Mouse (Mus musculus): Measurements from ENCODE around the gene Cubn.

The Cubn gene

GRCm38 (mm10) chr2:13491734-13492133 lies at the start of gene Cubn:
Gene Cubn, minus strand, starts transcription at chr2:13491813.
- no peak for DNase-seq (ENCODE audit: low spot score in 2 of 2)

DNA sequence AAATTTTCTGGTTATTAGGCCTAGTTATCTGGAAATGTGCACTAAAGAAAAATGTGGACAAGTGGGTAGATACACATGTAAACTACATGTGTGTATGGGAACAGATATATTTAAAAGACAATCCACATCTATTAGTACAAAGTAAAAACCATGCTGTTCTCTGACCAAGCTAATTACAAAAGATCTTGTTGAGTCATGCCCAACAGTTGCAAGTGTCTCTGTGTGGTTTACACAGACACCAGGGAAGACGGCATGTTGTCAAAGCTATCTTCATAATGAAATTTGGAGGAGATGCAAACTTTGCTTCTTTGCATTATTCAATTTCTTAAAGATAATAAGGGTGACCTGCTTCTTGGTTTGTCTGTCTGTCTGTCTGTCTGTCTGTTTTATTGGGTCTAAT lies 48.2 kb upstream of the Cubn start:
- no peak for DNase-seq (ENCODE audit: low spot score in 2 of 2)

DNA sequence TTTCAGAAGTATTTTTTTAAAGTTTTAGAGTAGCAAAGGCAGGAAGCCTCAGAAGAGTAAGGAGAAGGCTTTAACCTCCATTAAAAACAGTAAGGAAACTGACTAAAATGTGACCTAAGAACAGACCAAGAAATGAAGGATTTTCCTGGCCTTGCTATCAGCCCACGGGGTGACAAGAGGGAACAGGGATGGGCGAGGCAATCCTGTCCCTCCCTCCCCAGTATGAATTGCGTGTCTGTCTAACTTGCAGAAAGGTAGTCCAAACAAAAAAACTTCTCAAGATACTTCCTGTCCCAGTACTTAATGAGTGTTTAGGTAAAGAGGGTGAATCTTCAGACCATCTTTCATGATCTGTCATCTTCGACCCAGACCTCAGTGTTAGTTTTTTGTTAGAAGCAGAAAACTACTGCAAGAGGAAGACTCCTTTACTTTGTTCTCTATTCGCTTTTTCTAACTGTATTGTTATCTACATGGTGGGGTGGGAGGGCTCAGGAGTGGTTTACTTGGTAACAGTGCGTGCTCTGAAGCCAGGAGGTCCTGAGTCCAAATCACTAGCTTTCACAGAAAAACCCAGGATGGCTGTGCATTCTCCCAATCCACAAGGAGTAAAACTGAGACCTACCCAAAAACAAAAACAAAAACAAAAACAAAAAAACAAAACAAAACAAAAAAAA lies 47.2 kb upstream of the Cubn start:
- no peak for DNase-seq (ENCODE audit: low spot score in 2 of 2)

GRCm38 (mm10) chr2:13538258-13538657 lies 46.6 kb upstream of the Cubn start:
- no peak for DNase-seq (ENCODE audit: low spot score in 2 of 2)

DNA sequence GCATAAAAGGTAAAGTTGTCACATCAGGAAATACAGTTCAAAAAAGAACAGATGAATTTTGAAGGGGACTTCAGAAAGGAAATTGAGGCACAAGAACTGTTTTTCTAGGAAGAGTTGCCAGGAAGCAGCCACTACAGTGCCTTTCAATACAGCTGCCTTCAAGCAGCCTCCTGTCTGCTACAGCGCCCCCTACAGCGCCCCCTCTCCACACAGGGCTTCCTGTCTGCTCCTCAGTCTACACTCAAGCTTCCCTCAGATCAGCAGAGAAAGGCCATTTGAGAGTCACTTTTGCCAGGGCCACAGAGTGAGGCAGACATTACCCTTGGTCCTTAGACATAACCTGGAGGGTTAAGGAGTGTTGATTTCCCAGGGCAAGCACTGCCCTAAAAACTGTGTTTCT lies 46.1 kb upstream of the Cubn start:
- peak; percentile 43 to 69 for DNase-seq (ENCODE audit: low spot score in 2 of 2)

DNA sequence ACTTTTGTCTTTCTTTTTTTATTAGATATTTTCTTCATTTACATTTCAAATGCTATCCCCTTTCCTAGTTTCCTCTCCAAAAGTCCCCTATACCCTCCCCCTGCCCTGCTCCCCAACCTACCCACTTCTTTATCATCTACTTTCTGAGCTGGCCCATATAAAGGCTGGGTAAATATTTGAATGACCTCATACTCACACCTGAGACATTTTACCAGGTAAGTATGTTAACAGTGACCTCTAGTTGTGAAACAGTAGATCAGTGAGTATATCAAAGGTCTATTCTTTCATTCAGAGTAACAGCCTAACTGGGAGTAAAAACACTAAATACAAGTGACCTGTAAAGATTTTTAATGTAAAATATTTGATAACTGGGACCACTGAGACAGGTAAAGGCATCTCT lies 45.1 kb upstream of the Cubn start:
- no peak for DNase-seq (ENCODE audit: low spot score in 2 of 2)

- no peak for DNase-seq (ENCODE audit: low spot score in 2 of 2)
These were observed 39.0 kb upstream of the Cubn start for GRCm38 (mm10) chr2:13530639-13531038.

DNA sequence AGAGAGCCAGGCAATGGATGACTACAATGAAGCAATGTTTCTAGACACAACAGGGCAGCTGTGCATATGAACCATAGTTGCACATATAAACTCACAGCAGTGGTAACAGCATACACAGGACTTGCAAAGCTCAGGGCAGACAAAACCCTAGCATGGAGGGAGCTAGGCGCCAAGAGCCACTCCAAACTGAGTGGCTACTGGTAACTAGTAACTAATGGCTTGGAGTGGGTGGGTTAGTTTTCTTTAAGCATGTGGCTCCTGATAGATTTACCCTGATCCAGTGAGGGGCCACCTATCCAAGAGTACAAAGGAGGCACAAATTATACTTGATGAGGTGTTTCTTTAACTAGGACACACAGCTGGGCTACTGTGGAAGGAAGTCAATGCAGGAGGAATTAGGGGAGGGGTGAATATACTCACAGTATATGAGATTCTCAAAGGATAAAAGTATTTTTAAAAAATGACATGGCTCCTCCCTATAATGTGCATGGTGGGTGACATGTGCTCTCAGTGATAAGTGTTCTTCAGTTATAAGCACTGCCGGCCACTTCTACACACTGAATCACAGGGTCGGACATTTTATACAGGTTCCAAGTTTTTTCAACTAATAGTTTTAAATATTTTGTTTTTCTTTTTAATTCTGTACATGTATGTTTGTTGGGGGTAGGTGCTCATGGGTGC lies 37.8 kb upstream of the Cubn start:
- no peak for DNase-seq (ENCODE audit: low spot score in 2 of 2)

DNA sequence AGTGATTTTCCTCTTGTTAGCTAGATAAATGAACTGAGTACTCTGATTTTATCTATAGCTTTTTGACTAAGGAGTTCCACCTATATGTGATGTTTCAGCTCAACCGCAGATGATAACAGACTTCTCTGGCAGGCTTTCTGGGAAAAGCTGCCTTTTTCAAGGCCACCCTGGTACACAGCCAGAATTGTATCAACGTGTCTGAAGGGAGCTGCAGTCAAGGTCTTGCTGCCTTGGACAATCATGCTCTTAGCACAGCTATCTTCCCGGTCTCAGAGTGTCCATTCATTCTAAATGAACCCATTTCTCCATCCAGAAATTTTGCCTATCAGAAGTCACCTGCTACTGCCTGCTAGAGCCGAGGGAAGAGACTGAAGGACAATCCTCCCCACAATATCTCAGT lies 35.9 kb upstream of the Cubn start:
- DNase-seq (ENCODE audit: low spot score in 2 of 2) = no peak

DNA sequence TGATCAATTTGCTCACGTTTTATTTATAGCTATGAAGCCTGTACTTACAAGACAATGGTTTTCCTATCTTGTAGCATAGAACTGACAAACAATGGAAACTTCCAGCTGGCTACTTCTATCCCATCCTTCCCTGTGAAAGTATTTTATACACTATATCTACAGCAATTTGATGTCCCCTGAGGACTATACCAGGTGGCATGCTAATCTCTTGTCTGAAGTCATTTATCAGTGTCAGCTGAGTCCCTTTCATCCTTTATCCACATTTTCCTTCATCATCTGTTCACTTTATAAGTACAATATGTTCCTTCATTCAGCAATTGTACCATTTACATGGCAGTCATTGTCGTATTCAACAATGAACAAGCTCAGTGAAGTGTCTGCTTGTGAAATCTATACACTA lies 35.5 kb upstream of the Cubn start:
- DNase-seq (ENCODE audit: low spot score in 2 of 2) = no peak

- no peak for DNase-seq (ENCODE audit: low spot score in 2 of 2)
These were observed 34.6 kb upstream of the Cubn start for GRCm38 (mm10) chr2:13526205-13526604.

GRCm38 (mm10) chr2:13523540-13524456 lies 32.2 kb upstream of the Cubn start:
- DNase-seq (ENCODE audit: low spot score in 2 of 2) = no peak

DNA sequence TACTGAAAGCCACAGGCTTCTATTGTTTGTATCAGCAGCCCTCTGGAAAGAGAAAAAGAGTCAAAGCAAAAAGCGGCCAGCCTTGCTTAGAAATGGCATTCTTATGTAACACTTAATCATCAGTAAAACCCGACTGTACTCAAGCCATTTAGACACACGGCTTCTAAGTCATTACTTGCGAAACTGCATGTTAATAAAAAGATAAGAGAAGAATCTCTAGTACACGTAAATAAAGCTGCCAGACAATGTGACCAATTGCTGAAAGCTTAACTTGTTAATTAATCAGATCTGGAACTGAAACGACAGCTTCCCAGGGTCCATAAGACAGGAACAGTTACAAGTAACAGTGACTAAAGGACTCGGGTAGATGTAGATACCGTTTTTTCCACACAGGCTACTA lies 30.5 kb upstream of the Cubn start:
- no peak for DNase-seq (ENCODE audit: low spot score in 2 of 2)

DNA sequence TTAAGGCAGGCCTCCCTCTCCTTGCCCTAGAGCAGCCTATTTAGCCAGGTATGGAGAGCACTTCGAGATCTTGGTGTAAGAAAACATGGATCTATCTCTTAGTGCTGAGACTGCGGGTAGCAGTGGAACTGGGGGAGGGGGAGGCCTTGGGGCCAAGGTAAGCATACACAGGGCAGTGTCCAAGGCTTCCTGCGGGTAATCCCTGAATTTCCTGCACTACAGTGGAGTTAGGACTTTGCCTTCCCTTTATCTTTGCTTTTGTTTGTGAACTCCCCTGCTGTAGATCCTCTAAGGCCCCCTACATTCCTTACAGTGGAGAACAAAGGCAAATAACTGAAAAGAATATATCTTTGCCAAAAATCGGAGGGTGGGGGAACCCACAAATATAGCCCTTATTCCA lies 23.3 kb upstream of the Cubn start:
- DNase-seq (ENCODE audit: low spot score in 2 of 2) = no peak

- no peak for DNase-seq (ENCODE audit: low spot score in 2 of 2)
These were observed 11.1 kb upstream of the Cubn start for GRCm38 (mm10) chr2:13502717-13503116.

DNA sequence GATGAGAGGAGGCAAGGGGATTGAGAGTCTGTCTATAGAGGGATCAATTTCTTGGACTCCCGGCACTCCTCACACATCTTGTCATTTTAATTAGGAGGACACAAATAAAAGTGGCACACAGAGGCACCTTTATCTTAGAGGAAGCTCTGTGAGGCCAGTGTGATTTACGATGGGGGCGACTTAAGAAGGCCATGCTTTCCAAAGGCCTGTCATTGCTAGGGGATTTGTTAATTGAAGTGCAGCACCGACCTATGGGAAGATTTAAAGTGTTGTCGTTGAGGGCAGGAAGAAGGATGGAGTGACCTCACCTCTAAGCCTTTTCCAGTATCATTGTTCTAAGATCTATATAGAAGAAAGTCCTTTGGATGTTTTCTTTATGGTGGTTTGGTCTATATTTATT lies 9.9 kb upstream of the Cubn start:
- DNase-seq (ENCODE audit: low spot score in 2 of 2) = no peak

- DNase-seq (ENCODE audit: low spot score in 2 of 2) = no peak
These were observed 8.8 kb upstream of the Cubn start for GRCm38 (mm10) chr2:13500298-13500999.

- no peak for DNase-seq (ENCODE audit: low spot score in 2 of 2)
These were observed 7.6 kb upstream of the Cubn start for GRCm38 (mm10) chr2:13499196-13499595.

GRCm38 (mm10) chr2:13496087-13496486 lies 4.5 kb upstream of the Cubn start:
- DNase-seq (ENCODE audit: low spot score in 2 of 2) = no peak

DNA sequence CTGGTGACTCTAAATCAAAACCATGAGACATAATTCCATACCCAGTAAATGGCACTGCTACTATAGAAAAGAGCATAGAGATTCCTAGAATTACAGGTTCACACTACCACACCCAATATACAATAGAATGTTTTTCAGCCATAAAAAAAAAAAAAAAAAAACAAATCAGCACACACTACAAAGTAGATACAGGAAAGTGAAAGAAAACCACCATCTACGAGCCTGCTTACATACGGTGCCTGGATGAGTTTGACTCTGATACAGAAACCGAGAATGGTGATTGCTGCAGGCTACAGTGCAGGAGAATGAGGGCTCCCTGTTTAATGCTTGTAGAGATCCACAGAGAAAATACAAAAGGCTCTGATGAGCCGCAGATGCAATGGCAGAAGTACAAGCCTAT lies 1.3 kb upstream of the Cubn start:
- DNase-seq (ENCODE audit: low spot score in 2 of 2) = no peak

GRCm38 (mm10) chr2:13490480-13490879 lies 1.1 kb downstream of the Cubn start:
- no peak for DNase-seq (ENCODE audit: low spot score in 2 of 2)

- no peak for DNase-seq (ENCODE audit: low spot score in 2 of 2)
These were observed 5.1 kb downstream of the Cubn start for GRCm38 (mm10) chr2:13486470-13486869.
